Mouse (Mus musculus): Measurements from ENCODE around the gene Anapc2. TPM values are rescaled to one million over a fixed set of nuclear protein-coding genes. Genes with fewer than 3 reads are reported as not detected.
"Not testable (repeated sequence)": the region's sequence is repeated elsewhere in the genome, so short reads cannot be mapped to it uniquely, and the experiment has no call there.

Anapc2 gene
- total RNA-seq, 2 experiments from 2014 or later, result 29.7 to 31.0 TPM

- no peak for DNase-seq
- intact Hi-C loops (cut with DNase I; ENCODE audit: low total_unique reads), result loop anchor here (10.0 kb wide), 1 partner anchor 45 kb away; the partner anchor contains the start of gene Tor4a
Observed at GRCm38 (mm10) chr2:25239766-25240165, 32.5 kb upstream of the Anapc2 start.

- intact Hi-C loops (cut with DNase I; ENCODE audit: low total_unique reads), result loop anchor here (10.0 kb wide), 1 partner anchor 46 kb away; the partner anchor contains the start of gene Tor4a
- no peak for DNase-seq
Observed at GRCm38 (mm10) chr2:25240310-25240709, 32.0 kb upstream of the Anapc2 start.

GRCm38 (mm10) chr2:25240723-25241437 is 31.4 kb upstream of the Anapc2 start:
- intact Hi-C loops (cut with DNase I; ENCODE audit: low total_unique reads), result loop anchor here (10.0 kb wide), 1 partner anchor 46 kb away; the partner anchor contains the start of gene Tor4a
- peak; percentile 71 for DNase-seq

- no peak for DNase-seq
- intact Hi-C loops (cut with DNase I; ENCODE audit: low total_unique reads), result loop anchor here (10.0 kb wide), 1 partner anchor 47 kb away; the partner anchor contains the start of gene Tor4a
Observed at GRCm38 (mm10) chr2:25241438-25241775, 30.9 kb upstream of the Anapc2 start.

GRCm38 (mm10) chr2:25242101-25242506 is 30.2 kb upstream of the Anapc2 start, which contains the start of the genes Rnf208 and Cysrt1:
Rnf208 (plus strand) TSS chr2:25242255.
Cysrt1 (minus strand) TSS chr2:25242452.
- intact Hi-C loops (cut with DNase I; ENCODE audit: low total_unique reads), result loop anchor here (10.0 kb wide), 1 partner anchor 47 kb away; the partner anchor contains the start of gene Tor4a
- no peak for DNase-seq

- DNase-seq, result no peak
- intact Hi-C loops (cut with DNase I; ENCODE audit: low total_unique reads), result loop anchor here (10.0 kb wide), 1 partner anchor 49 kb away; the partner anchor contains the start of gene Tor4a
Observed at GRCm38 (mm10) chr2:25243342-25243741, 28.9 kb upstream of the Anapc2 start.

GRCm38 (mm10) chr2:25244144-25244543 is 28.1 kb upstream of the Anapc2 start:
- DNase-seq, result no peak
- intact Hi-C loops (cut with DNase I; ENCODE audit: low total_unique reads), result loop anchor here (10.0 kb wide), 1 partner anchor 49 kb away; the partner anchor contains the start of gene Tor4a

GRCm38 (mm10) chr2:25246183-25247072 is 25.9 kb upstream of the Anapc2 start, which contains the start of gene AL732309.1:
AL732309.1 (minus strand) TSS chr2:25246863.
- intact Hi-C loops (cut with DNase I; ENCODE audit: low total_unique reads), result loop anchor here (10.0 kb wide), 1 partner anchor 52 kb away; the partner anchor contains the start of gene Tor4a
- no peak for DNase-seq

- intact Hi-C loops (cut with DNase I; ENCODE audit: low total_unique reads), result no loop called here
- DNase-seq, result no peak
Observed at GRCm38 (mm10) chr2:25252331-25252730, 19.9 kb upstream of the Anapc2 start.

- DNase-seq, result peak; percentile 87
- intact Hi-C loops (cut with DNase I; ENCODE audit: low total_unique reads), result no loop called here
Observed at GRCm38 (mm10) chr2:25255284-25255779, 16.9 kb upstream of the Anapc2 start, which contains the start of gene Tmem203. Tmem203 (plus strand) TSS chr2:25255439.

- DNase-seq; intact Hi-C loops (cut with DNase I; ENCODE audit: low total_unique reads): not testable (repeated sequence)
Observed at GRCm38 (mm10) chr2:25256443-25257109, 15.7 kb upstream of the Anapc2 start.

- DNase-seq; intact Hi-C loops (cut with DNase I; ENCODE audit: low total_unique reads): not testable (repeated sequence)
Observed at GRCm38 (mm10) chr2:25257250-25257649, 15.0 kb upstream of the Anapc2 start.

GRCm38 (mm10) chr2:25258887-25259286 is 13.4 kb upstream of the Anapc2 start:
- intact Hi-C loops (cut with DNase I; ENCODE audit: low total_unique reads), result no loop called here
- DNase-seq, result no peak

- no peak for DNase-seq
- intact Hi-C loops (cut with DNase I; ENCODE audit: low total_unique reads), result no loop called here
Observed at GRCm38 (mm10) chr2:25261870-25262269, 10.4 kb upstream of the Anapc2 start.

GRCm38 (mm10) chr2:25262291-25262767 is 9.9 kb upstream of the Anapc2 start, which contains the start of gene Tprn:
Tprn (plus strand) TSS chr2:25262618.
- DNase-seq, result peak; percentile 93

GRCm38 (mm10) chr2:25262795-25263622 is 9.3 kb upstream of the Anapc2 start:
- intact Hi-C loops (cut with DNase I; ENCODE audit: low total_unique reads), result no loop called here
- peak; percentile 37 for DNase-seq

More at GRCm38 (mm10) chr2:25262291-25262767, 9.9 kb upstream of the Anapc2 start, which contains the start of gene Tprn:
- intact Hi-C loops (cut with DNase I; ENCODE audit: low total_unique reads), result no loop called here

- DNase-seq, result no peak
- intact Hi-C loops (cut with DNase I; ENCODE audit: low total_unique reads), result no loop called here
Observed at GRCm38 (mm10) chr2:25263623-25264285, 8.5 kb upstream of the Anapc2 start.
